Mouse (Mus musculus): Measurements from ENCODE around the gene Vmn2r29. TPM values are rescaled to one million over a fixed set of nuclear protein-coding genes. Genes with fewer than 3 reads are reported as not detected.

The Vmn2r29 gene
- polyA plus RNA-seq (2017; shearing (Covaris generic)) = 0.61 TPM

GRCm38 (mm10) chr7:7247228-7247627, at the start of gene Vmn2r29:
Vmn2r29 (minus strand) TSS chr7:7247328.

GRCm38 (mm10) chr7:7277966-7278567, 30.9 kb upstream of the Vmn2r29 start, which contains the start of gene Gm45844:
Gm45844 (minus strand) TSS chr7:7278289.

GRCm38 (mm10) chr7:7209313-7210151, 37.6 kb downstream of the Vmn2r29 start, which contains the start of gene Zfp772:
Zfp772 (minus strand) TSS chr7:7209998.

Other genes with a start within 250 kb of the Vmn2r29 start
- 71.0 TPM for gene Zfp954, start 125.8 kb downstream of the Vmn2r29 start, polyA plus RNA-seq (2017; shearing (Covaris generic))
- 16.5 TPM for gene Zfp773, start 110.6 kb downstream of the Vmn2r29 start, polyA plus RNA-seq (2017; shearing (Covaris generic))
- 2.9 TPM for gene Zfp418, start 76.0 kb downstream of the Vmn2r29 start, polyA plus RNA-seq (2017; shearing (Covaris generic))
- 3.5 TPM for gene Zfp772, start 37.3 kb downstream of the Vmn2r29 start, polyA plus RNA-seq (2017; shearing (Covaris generic))
- gene Gm45844, start 31.0 kb upstream of the Vmn2r29 start, polyA plus RNA-seq (2017; shearing (Covaris generic)) = 0.41 TPM
- gene Clcn4, start 53.5 kb upstream of the Vmn2r29 start, polyA plus RNA-seq (2017; shearing (Covaris generic)) = 70.6 TPM
- gene Vmn2r30, start 90.3 kb upstream of the Vmn2r29 start, polyA plus RNA-seq (2017; shearing (Covaris generic)) = not detected
- gene Gm45783, start 127.2 kb upstream of the Vmn2r29 start, polyA plus RNA-seq (2017; shearing (Covaris generic)) = not detected
- 0.12 TPM for gene Vmn2r31, start 152.4 kb upstream of the Vmn2r29 start, polyA plus RNA-seq (2017; shearing (Covaris generic))
- gene Vmn2r32, start 232.7 kb upstream of the Vmn2r29 start, polyA plus RNA-seq (2017; shearing (Covaris generic)) = not detected